ENCODE assay signal across 9 mouse cellular contexts in the genomic region with DNA sequence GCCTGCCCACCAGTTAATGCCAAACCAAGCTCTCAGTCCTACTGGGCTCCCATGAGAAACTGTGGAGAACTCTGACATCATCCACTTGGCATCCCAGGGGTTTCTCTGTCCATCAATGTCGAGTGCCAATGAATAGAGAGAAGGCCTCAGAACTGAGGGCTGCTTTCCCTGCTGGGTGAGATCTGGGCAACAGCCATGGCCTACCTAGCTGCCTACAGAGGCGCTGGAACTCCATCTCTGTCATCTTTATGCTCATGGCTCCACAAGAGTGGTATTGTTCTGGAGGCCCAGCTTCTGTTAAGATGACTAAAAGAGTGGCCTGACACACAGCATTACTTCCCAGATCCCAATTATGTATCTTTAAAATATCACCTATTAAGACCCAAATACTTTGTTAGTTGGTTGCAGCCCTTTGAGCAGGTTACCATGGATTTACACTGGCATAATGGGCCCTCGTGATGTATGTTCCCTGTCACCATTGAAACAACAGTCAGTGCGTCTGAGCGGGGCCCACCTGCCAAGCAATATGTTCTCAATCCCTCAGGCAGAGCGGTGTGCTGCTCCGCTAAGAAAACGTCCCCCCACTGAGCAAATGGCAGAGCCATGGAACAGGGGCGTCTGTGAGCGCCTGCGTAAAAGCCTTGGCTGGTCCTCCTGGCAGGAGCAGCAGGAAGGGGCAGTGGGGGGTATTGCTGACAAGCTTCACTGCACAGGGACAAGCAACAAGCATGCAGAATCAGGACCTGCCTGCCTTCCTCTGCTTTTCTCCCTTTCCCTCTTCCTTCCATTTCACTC.
DNase-seq lines count a peak whose midpoint lies in the region; ATAC-seq and TF ChIP-seq lines count a peak whose summit lies in the region.
"Had no signal": no experiment of that assay in that cellular context is flagged by ENCODE, and none has a peak within 500 bp of the region (broad histone marks: within the 10 kb centered on the region; RNA-seq: fewer than 3 reads in every experiment).

No protein-coding gene starts in this region.

- H3K27ac ChIP-seq in left cerebral cortex, adult 2 months: peak overlapping the region; percentile 55
- no peak overlapping the region for H3K27ac ChIP-seq in hindbrain, embryonic 16.5 days (ENCODE audit: low read depth, low read length)
- no peak overlapping the region for H3K27ac ChIP-seq in midbrain, postnatal 0 days (ENCODE audit: low read depth, low read length)
- H3K27ac ChIP-seq: liver, embryonic 15.5 days had no signal

- no peak for TF ChIP-seq CTCF in left cerebral cortex, adult 2 months (IDR thresholded peaks at IDR 0.05)
- TF ChIP-seq CTCF in midbrain, postnatal 0 days (IDR thresholded peaks at IDR 0.05): no peak

- no peak for DNase-seq in left cerebral cortex, adult 2 months (ENCODE audit: extremely low spot score in 1 of 2, low spot score in 2 of 2)
- DNase-seq in left cerebral cortex, adult 11 months (ENCODE audit: low spot score): no peak
- DNase-seq in cerebellum, postnatal 25 days: peak; percentile 69 to 74
- DNase-seq in midbrain, postnatal 0 days (ENCODE audit: low spot score): peak; percentile 82
- no peak for DNase-seq in thymus, postnatal 0 days (ENCODE audit: low spot score)
- no peak for DNase-seq in adrenal gland, postnatal 14 days
- DNase-seq in gastrocnemius, postnatal 10 days: no peak

- no peak overlapping the region for H3K4me3 ChIP-seq in left cerebral cortex, adult 2 months
- H3K4me3 ChIP-seq in hindbrain, embryonic 16.5 days (ENCODE audit: low read length): no peak overlapping the region
- H3K4me3 ChIP-seq in midbrain, postnatal 0 days (ENCODE audit: low read depth, low read length): no peak overlapping the region
- H3K4me3 ChIP-seq: liver, embryonic 15.5 days had no signal

- 6% methylated on average over 11 of the region's 11 CpGs for WGBS in hindbrain, embryonic 16.5 days
- WGBS in midbrain, postnatal 0 days: 18% methylated on average over 11 of the region's 11 CpGs

- H3K36me3 ChIP-seq in hindbrain, embryonic 16.5 days (ENCODE audit: control insufficient read depth, insufficient read depth, low read length): no peaks in the 10 kb centered on the region
- no peaks in the 10 kb centered on the region for H3K36me3 ChIP-seq in midbrain, postnatal 0 days (ENCODE audit: insufficient read depth, low read length)
- H3K36me3 ChIP-seq: liver, embryonic 15.5 days had no signal

- no peaks in the 10 kb centered on the region for H3K27me3 ChIP-seq in hindbrain, embryonic 16.5 days (replicated peaks; ENCODE audit: control insufficient read depth, insufficient read depth, low read length)
- H3K27me3 ChIP-seq in midbrain, postnatal 0 days (ENCODE audit: insufficient read depth, low read length): no peaks in the 10 kb centered on the region
- H3K27me3 ChIP-seq: liver, embryonic 15.5 days had no signal

- ATAC-seq in hindbrain, embryonic 16.5 days: peak; percentile 87
- ATAC-seq in midbrain, postnatal 0 days (ENCODE audit: low FRiP score): no peak

- no peaks in the 10 kb centered on the region for H3K9me3 ChIP-seq in hindbrain, embryonic 16.5 days (ENCODE audit: control insufficient read depth, low read length)
- no peaks in the 10 kb centered on the region for H3K9me3 ChIP-seq in midbrain, postnatal 0 days (ENCODE audit: low read length)
- H3K9me3 ChIP-seq: liver, embryonic 15.5 days had no signal

- peaks cover 15% of the 10 kb centered on the region for H3K4me1 ChIP-seq in hindbrain, embryonic 16.5 days (ENCODE audit: control insufficient read depth, insufficient read depth, low read depth, low read length)
- H3K4me1 ChIP-seq in midbrain, postnatal 0 days (ENCODE audit: insufficient read depth, low read length): peaks cover 6% of the 10 kb centered on the region
- H3K4me1 ChIP-seq: liver, embryonic 15.5 days had no signal

- intact Hi-C loops in left cerebral cortex, adult 2 months (cut with DNase I): loop anchor here (10.0 kb wide), 1 partner anchor 290 kb away; no protein-coding TSS in a partner anchor

- no peak overlapping the region for H3K4me2 ChIP-seq in hindbrain, embryonic 16.5 days (ENCODE audit: low read length)
- H3K4me2 ChIP-seq in midbrain, postnatal 0 days (ENCODE audit: low read depth, low read length, poor library complexity, severe bottlenecking): no peak overlapping the region
- H3K4me2 ChIP-seq: liver, embryonic 15.5 days had no signal

- H3K9ac ChIP-seq in hindbrain, embryonic 16.5 days (ENCODE audit: low read depth, low read length): no peak overlapping the region
- H3K9ac ChIP-seq in midbrain, postnatal 0 days (replicated peaks; ENCODE audit: low read length, poor library complexity, severe bottlenecking): no peak overlapping the region
- H3K9ac ChIP-seq: liver, embryonic 15.5 days had no signal

Comparison
In these comparisons a context has a peak if more than half of its experiments do, and no peak if none do; other contexts are left out.
1. DNase-seq: peak in cerebellum, postnatal 25 days (2 of 2) and midbrain, postnatal 0 days (single experiment); none in left cerebral cortex, adult 2 months (0 of 2), left cerebral cortex, adult 11 months (single experiment), thymus, postnatal 0 days (single experiment), adrenal gland, postnatal 14 days (single experiment) and gastrocnemius, postnatal 10 days (single experiment).